Mouse (Mus musculus): ENCODE results near the gene Rccd1. TPM values are rescaled to one million over a fixed set of nuclear protein-coding genes. Genes with fewer than 3 reads are reported as not detected.

The Rccd1 gene
- polyA plus RNA-seq, 1 experiment from 2014 or later, result 12.8 TPM

- Histone ChIP-seq H3K36me3 (ENCODE audit: control insufficient read depth, insufficient read depth, low read length) (peaks cover 12% of the 10 kb centered on the region), H3K27ac (ENCODE audit: low read depth, low read length) (peak within 1 kb of the TSS; percentile 82), H3K27me3 (ENCODE audit: control insufficient read depth, insufficient read depth, low read length) (no peaks in the 10 kb centered on the region), H3K9me3 (ENCODE audit: control insufficient read depth, low read length) (no peaks in the 10 kb centered on the region), H3K4me3 (ENCODE audit: low read depth, low read length) (peak within 1 kb of the TSS; percentile 59), H3K9ac (ENCODE audit: low read length) (peak within 1 kb of the TSS; percentile 72), H3K4me2 (ENCODE audit: low read depth) (peak within 1 kb of the TSS; percentile 87), H3K4me1 (ENCODE audit: control insufficient read depth, insufficient read depth, low read length) (peaks cover 15% of the 10 kb centered on the region)
- WGBS, result 4% methylated on average over 11 of the region's 11 CpGs
- peak; percentile 78 for DNase-seq (ENCODE audit: low spot score)
- peak; percentile 48; the same call in 1 of the 2 replicates for ATAC-seq (ENCODE audit: insufficient read depth, low FRiP score, low TSS enrichment)
Measured at GRCm38 (mm10) chr7:80340793-80341192, 16.5 kb upstream of the Rccd1 start, which contains the start of gene Unc45a. TSS of gene Unc45a (minus strand) at chr7:80341005.

GRCm38 (mm10) chr7:80339793-80340628 is 15.8 kb upstream of the Rccd1 start:
- peak overlapping the region; percentile 87 for H3K4me2 ChIP-seq (ENCODE audit: low read depth)
- ATAC-seq (ENCODE audit: insufficient read depth, low FRiP score, low TSS enrichment) (peak; percentile 91), DNase-seq (ENCODE audit: low spot score) (peak; percentile 96)
- peak overlapping the region; percentile 59 for H3K4me3 ChIP-seq (ENCODE audit: low read depth, low read length)
- peak overlapping the region; percentile 72 for H3K9ac ChIP-seq (ENCODE audit: low read length)
- peak overlapping the region; percentile 82 for H3K27ac ChIP-seq (ENCODE audit: low read depth, low read length)
- H3K36me3 ChIP-seq (ENCODE audit: control insufficient read depth, insufficient read depth, low read length), result peaks cover 14% of the 10 kb centered on the region
- H3K27me3 ChIP-seq (ENCODE audit: control insufficient read depth, insufficient read depth, low read length), result no peaks in the 10 kb centered on the region
- WGBS, result under 1% methylated on average over 45 of the region's 45 CpGs
- peaks cover 15% of the 10 kb centered on the region for H3K4me1 ChIP-seq (ENCODE audit: control insufficient read depth, insufficient read depth, low read length)
- no peaks in the 10 kb centered on the region for H3K9me3 ChIP-seq (ENCODE audit: control insufficient read depth, low read length)

- Histone ChIP-seq H3K36me3 (ENCODE audit: control insufficient read depth, insufficient read depth, low read length) (peaks cover 19% of the 10 kb centered on the region), H3K9me3 (ENCODE audit: control insufficient read depth, low read length) (no peaks in the 10 kb centered on the region), H3K4me3 (ENCODE audit: low read depth, low read length) (peak overlapping the region; percentile 59), H3K4me1 (ENCODE audit: control insufficient read depth, insufficient read depth, low read length) (peaks cover 15% of the 10 kb centered on the region), H3K4me2 (ENCODE audit: low read depth) (peak overlapping the region; percentile 87), H3K27me3 (ENCODE audit: control insufficient read depth, insufficient read depth, low read length) (no peaks in the 10 kb centered on the region), H3K27ac (ENCODE audit: low read depth, low read length) (peak overlapping the region; percentile 34; the same call in 1 of the 2 replicates), H3K9ac (ENCODE audit: low read length) (peak overlapping the region; percentile 69)
- ATAC-seq (ENCODE audit: insufficient read depth, low FRiP score, low TSS enrichment) (no peak), DNase-seq (ENCODE audit: low spot score) (peak; percentile 30)
- 10% methylated on average over 15 of the region's 17 CpGs for WGBS
Measured at GRCm38 (mm10) chr7:80339371-80339770, 15.1 kb upstream of the Rccd1 start.

GRCm38 (mm10) chr7:80336932-80337331 is 12.7 kb upstream of the Rccd1 start:
- no peak overlapping the region for H3K9ac ChIP-seq (ENCODE audit: low read length)
- DNase-seq (ENCODE audit: low spot score), result no peak
- no peak overlapping the region for H3K27ac ChIP-seq (ENCODE audit: low read depth, low read length)
- ATAC-seq (ENCODE audit: insufficient read depth, low FRiP score, low TSS enrichment), result no peak
- no peak overlapping the region for H3K4me2 ChIP-seq (ENCODE audit: low read depth)
- H3K36me3 ChIP-seq (ENCODE audit: control insufficient read depth, insufficient read depth, low read length), result peaks cover 35% of the 10 kb centered on the region
- no peaks in the 10 kb centered on the region for H3K9me3 ChIP-seq (ENCODE audit: control insufficient read depth, low read length)
- H3K4me1 ChIP-seq (ENCODE audit: control insufficient read depth, insufficient read depth, low read length), result peaks cover 8% of the 10 kb centered on the region
- WGBS, result 93% methylated on average over 3 of the region's 3 CpGs
- H3K4me3 ChIP-seq (ENCODE audit: low read depth, low read length), result no peak overlapping the region
- H3K27me3 ChIP-seq (ENCODE audit: control insufficient read depth, insufficient read depth, low read length), result no peaks in the 10 kb centered on the region

GRCm38 (mm10) chr7:80334848-80335247 is 10.6 kb upstream of the Rccd1 start:
- Histone ChIP-seq H3K27ac (ENCODE audit: low read depth, low read length) (no peak overlapping the region), H3K9ac (ENCODE audit: low read length) (no peak overlapping the region), H3K4me2 (ENCODE audit: low read depth) (no peak overlapping the region), H3K9me3 (ENCODE audit: control insufficient read depth, low read length) (no peaks in the 10 kb centered on the region), H3K4me1 (ENCODE audit: control insufficient read depth, insufficient read depth, low read length) (peaks cover 6% of the 10 kb centered on the region), H3K4me3 (ENCODE audit: low read depth, low read length) (no peak overlapping the region), H3K36me3 (ENCODE audit: control insufficient read depth, insufficient read depth, low read length) (peaks cover 41% of the 10 kb centered on the region), H3K27me3 (ENCODE audit: control insufficient read depth, insufficient read depth, low read length) (no peaks in the 10 kb centered on the region)
- WGBS, result 90% methylated on average over 4 of the region's 4 CpGs
- DNase-seq (ENCODE audit: low spot score), result no peak
- ATAC-seq (ENCODE audit: insufficient read depth, low FRiP score, low TSS enrichment), result no peak

GRCm38 (mm10) chr7:80331433-80331832 is 7.2 kb upstream of the Rccd1 start:
- peaks cover 51% of the 10 kb centered on the region for H3K36me3 ChIP-seq (ENCODE audit: control insufficient read depth, insufficient read depth, low read length)
- no peak for DNase-seq (ENCODE audit: low spot score)
- H3K4me3 ChIP-seq (ENCODE audit: low read depth, low read length), result no peak overlapping the region
- H3K9me3 ChIP-seq (ENCODE audit: control insufficient read depth, low read length), result no peaks in the 10 kb centered on the region
- no peak overlapping the region for H3K27ac ChIP-seq (ENCODE audit: low read depth, low read length)
- no peak for ATAC-seq (ENCODE audit: insufficient read depth, low FRiP score, low TSS enrichment)
- 95% methylated on average over 19 of the region's 19 CpGs for WGBS
- H3K9ac ChIP-seq (ENCODE audit: low read length), result no peak overlapping the region
- no peaks in the 10 kb centered on the region for H3K4me1 ChIP-seq (ENCODE audit: control insufficient read depth, insufficient read depth, low read length)
- H3K4me2 ChIP-seq (ENCODE audit: low read depth), result no peak overlapping the region
- no peaks in the 10 kb centered on the region for H3K27me3 ChIP-seq (ENCODE audit: control insufficient read depth, insufficient read depth, low read length)

- 93% methylated on average over 8 of the region's 8 CpGs for WGBS
- H3K27ac ChIP-seq (ENCODE audit: low read depth, low read length), result no peak overlapping the region
- H3K9me3 ChIP-seq (ENCODE audit: control insufficient read depth, low read length), result no peaks in the 10 kb centered on the region
- no peak overlapping the region for H3K9ac ChIP-seq (ENCODE audit: low read length)
- no peaks in the 10 kb centered on the region for H3K4me1 ChIP-seq (ENCODE audit: control insufficient read depth, insufficient read depth, low read length)
- peaks cover 49% of the 10 kb centered on the region for H3K36me3 ChIP-seq (ENCODE audit: control insufficient read depth, insufficient read depth, low read length)
- no peaks in the 10 kb centered on the region for H3K27me3 ChIP-seq (ENCODE audit: control insufficient read depth, insufficient read depth, low read length)
- H3K4me2 ChIP-seq (ENCODE audit: low read depth), result no peak overlapping the region
- DNase-seq (ENCODE audit: low spot score) (no peak), ATAC-seq (ENCODE audit: insufficient read depth, low FRiP score, low TSS enrichment) (no peak)
- H3K4me3 ChIP-seq (ENCODE audit: low read depth, low read length), result no peak overlapping the region
Measured at GRCm38 (mm10) chr7:80330278-80330677, 6.0 kb upstream of the Rccd1 start.

- Histone ChIP-seq H3K9me3 (ENCODE audit: control insufficient read depth, low read length) (no peaks in the 10 kb centered on the region), H3K4me3 (ENCODE audit: low read depth, low read length) (no peak overlapping the region), H3K36me3 (ENCODE audit: control insufficient read depth, insufficient read depth, low read length) (peaks cover 23% of the 10 kb centered on the region), H3K27me3 (ENCODE audit: control insufficient read depth, insufficient read depth, low read length) (no peaks in the 10 kb centered on the region), H3K4me1 (ENCODE audit: control insufficient read depth, insufficient read depth, low read length) (peaks cover 9% of the 10 kb centered on the region), H3K9ac (ENCODE audit: low read length) (no peak overlapping the region), H3K4me2 (ENCODE audit: low read depth) (no peak overlapping the region), H3K27ac (ENCODE audit: low read depth, low read length) (no peak overlapping the region)
- no peak for DNase-seq (ENCODE audit: low spot score)
- no peak for ATAC-seq (ENCODE audit: insufficient read depth, low FRiP score, low TSS enrichment)
- WGBS, result 96% methylated on average over 19 of the region's 19 CpGs
Measured at GRCm38 (mm10) chr7:80326076-80326475, 1.8 kb upstream of the Rccd1 start.
